ENCODE assay signal across 23 mouse cellular contexts in genomic region chr9:92473178-92473577, GRCm38 (mm10).
"Had no signal": no experiment of that assay in that cellular context is flagged by ENCODE, and none has a peak within 500 bp of the region (broad histone marks: within the 10 kb centered on the region; RNA-seq: fewer than 3 reads in every experiment).

No protein-coding gene starts in this region.

- H3K4me2 ChIP-seq: heart, embryonic 11.5 days; heart, embryonic 13.5 days; heart, embryonic 15.5 days; hindbrain, embryonic 13.5 days; hindbrain, embryonic 15.5 days; limb, embryonic 12.5 days; liver, embryonic 11.5 days had no signal

- H3K4me1 ChIP-seq: heart, embryonic 13.5 days; heart, embryonic 15.5 days; hindbrain, embryonic 13.5 days; hindbrain, embryonic 15.5 days; limb, embryonic 10.5 days; limb, embryonic 12.5 days had no signal

- H3K36me3 ChIP-seq: heart, embryonic 13.5 days; heart, embryonic 15.5 days; hindbrain, embryonic 13.5 days; hindbrain, embryonic 15.5 days; limb, embryonic 10.5 days; limb, embryonic 12.5 days had no signal

- H3K4me3 ChIP-seq: heart, adult 2 months; heart, embryonic 13.5 days; heart, embryonic 15.5 days; hindbrain, embryonic 13.5 days; hindbrain, embryonic 15.5 days; layer of hippocampus, adult 2 months; left cerebral cortex, adult 2 months; limb, embryonic 10.5 days; limb, embryonic 12.5 days had no signal

- ATAC-seq: hindbrain, postnatal 0 days; intestine, embryonic 16.5 days had no signal

- H3K9me3 ChIP-seq: heart, embryonic 13.5 days; heart, embryonic 15.5 days; hindbrain, embryonic 13.5 days; hindbrain, embryonic 15.5 days; limb, embryonic 10.5 days; limb, embryonic 12.5 days had no signal

- H3K27me3 ChIP-seq: heart, embryonic 13.5 days; heart, embryonic 15.5 days; hindbrain, embryonic 13.5 days; hindbrain, embryonic 15.5 days; limb, embryonic 12.5 days had no signal

- DNase-seq: gastrocnemius, postnatal 14 days; heart, adult 2 months; heart, postnatal 14 days; heart, postnatal 36 days; kidney, adult 11 months; kidney, adult 2 months; kidney, adult 9 months; kidney, postnatal 10 days; kidney, postnatal 25 days; kidney, postnatal 4 days; liver had no signal

- H3K9ac ChIP-seq: heart, embryonic 13.5 days; heart, embryonic 15.5 days; hindbrain, embryonic 13.5 days; hindbrain, embryonic 15.5 days; limb, embryonic 12.5 days had no signal

- H3K27ac ChIP-seq: heart, adult 2 months; heart, embryonic 13.5 days; heart, embryonic 15.5 days; hindbrain, embryonic 13.5 days; hindbrain, embryonic 15.5 days; hindbrain, postnatal 0 days; layer of hippocampus, adult 2 months; left cerebral cortex, adult 2 months; limb, embryonic 10.5 days; limb, embryonic 12.5 days had no signal
